In the genomic region with DNA sequence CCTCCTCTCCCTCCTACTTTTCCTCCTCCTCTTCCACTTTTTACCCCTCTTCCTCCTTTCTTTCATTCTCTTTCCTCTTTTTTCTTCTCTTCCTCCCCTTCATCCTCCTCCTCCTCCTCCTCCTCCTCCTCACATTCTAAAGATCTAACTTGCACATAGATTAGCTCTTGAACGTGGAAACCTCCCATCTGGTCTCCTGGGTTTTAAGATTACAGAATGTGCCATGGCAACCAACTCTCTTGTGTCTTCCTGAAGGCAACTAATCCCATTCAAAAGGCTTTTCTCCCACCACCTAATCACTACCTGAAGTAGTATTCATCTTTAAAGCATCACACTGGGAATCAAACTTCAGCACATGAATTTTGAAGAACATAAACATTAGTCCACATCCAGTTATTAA, we compare ENCODE assay signal across 20 mouse cellular contexts.
"Had no signal": no experiment of that assay in that cellular context is flagged by ENCODE, and none has a peak within 500 bp of the region (broad histone marks: within the 10 kb centered on the region; RNA-seq: fewer than 3 reads in every experiment).

No protein-coding gene starts in this region.

- H3K4me2 ChIP-seq: intestine, embryonic 15.5 days; lung, embryonic 15.5 days; midbrain, embryonic 12.5 days; midbrain, embryonic 15.5 days; neural tube, embryonic 12.5 days; neural tube, embryonic 15.5 days had no signal

- H3K9ac ChIP-seq: intestine, embryonic 15.5 days; lung, embryonic 15.5 days; midbrain, embryonic 12.5 days; midbrain, embryonic 15.5 days; neural tube, embryonic 12.5 days; neural tube, embryonic 15.5 days had no signal

- H3K9me3 ChIP-seq: intestine, embryonic 15.5 days; lung, embryonic 15.5 days; midbrain, embryonic 12.5 days; midbrain, embryonic 15.5 days; neural tube, embryonic 12.5 days; neural tube, embryonic 15.5 days had no signal

- H3K36me3 ChIP-seq: intestine, embryonic 15.5 days; lung, embryonic 15.5 days; midbrain, embryonic 12.5 days; midbrain, embryonic 15.5 days; neural tube, embryonic 12.5 days; neural tube, embryonic 15.5 days had no signal

- ATAC-seq: intestine, embryonic 15.5 days; midbrain, embryonic 15.5 days had no signal

- DNase-seq: kidney, adult 11 months; kidney, adult 8-10 months; kidney, postnatal 14 days; layer of hippocampus, adult 9-11 months; lung, adult 18-20 months; lung, postnatal 10 days; lung, postnatal 36 days; right cerebral cortex, adult 18-20 months; right cerebral cortex, postnatal 14 days; right cerebral cortex, postnatal 4 days; thymus, postnatal 25 days had no signal

- H3K27ac ChIP-seq: intestine, embryonic 15.5 days; layer of hippocampus, adult 2 months; left cerebral cortex, adult 2 months; lung, embryonic 15.5 days; midbrain, embryonic 12.5 days; midbrain, embryonic 15.5 days; neural tube, embryonic 12.5 days; neural tube, embryonic 15.5 days had no signal

- H3K4me3 ChIP-seq: intestine, embryonic 15.5 days; layer of hippocampus, adult 2 months; left cerebral cortex, adult 2 months; lung, embryonic 15.5 days; megakaryocyte, embryonic 14.5 days; midbrain, embryonic 12.5 days; midbrain, embryonic 15.5 days; neural tube, embryonic 12.5 days; neural tube, embryonic 15.5 days had no signal

- H3K4me1 ChIP-seq: intestine, embryonic 15.5 days; megakaryocyte, embryonic 14.5 days; neural tube, embryonic 12.5 days had no signal

- H3K27me3 ChIP-seq: intestine, embryonic 15.5 days; lung, embryonic 15.5 days; megakaryocyte, embryonic 14.5 days; midbrain, embryonic 12.5 days; midbrain, embryonic 15.5 days; neural tube, embryonic 12.5 days; neural tube, embryonic 15.5 days had no signal
